Mouse (Mus musculus) gastrocnemius, adult 18-20 months (tissue): Measurements from ENCODE around the gene Cep131. TPM values are rescaled to one million over a fixed set of nuclear protein-coding genes. Genes with fewer than 3 reads are reported as not detected.

Experiments used
- DNase-seq: peaks from one replicate; pipeline ENCODE4 v3.0.0; 2021; ENCODE audit warnings: low spot score
- long read RNA-seq, 2 experiments: library from polyadenylated mRNA; stranded (forward); transcript quantifications; one replicate each; pipeline ENCODE4 v2.0.0; 2021
- total RNA-seq, 2 experiments: library from RNA; stranded (reverse); gene quantifications; 2 replicates each; pipeline ENCODE4 v1.2.3; 2021

The Cep131 gene
- total RNA-seq = 1 to 10 TPM; 6.0 to 8.4 TPM
- long read RNA-seq, experiment 1, partial matches to known transcripts = 1 of 5 reads
- long read RNA-seq, experiment 1, other reads (novel, unspliced or antisense) = 0 of 5 reads
- long read RNA-seq, experiment 2, transcript Cep131-201 (26 exons, 3,578 nt) = major isoform, 7 of 14 reads
- long read RNA-seq, experiment 2, partial matches to known transcripts = 4 of 14 reads
- long read RNA-seq, experiment 2, other reads (novel, unspliced or antisense) = 2 of 14 reads

- peak; percentile 99 for DNase-seq
Measured at GRCm38 (mm10) chr11:120086702-120087152, at the start of gene Cep131. Gene Cep131 (minus strand): TSS chr11:120086827.

GRCm38 (mm10) chr11:120136195-120136594 lies 49.6 kb upstream of the Cep131 start:
- no peak for DNase-seq

DNA sequence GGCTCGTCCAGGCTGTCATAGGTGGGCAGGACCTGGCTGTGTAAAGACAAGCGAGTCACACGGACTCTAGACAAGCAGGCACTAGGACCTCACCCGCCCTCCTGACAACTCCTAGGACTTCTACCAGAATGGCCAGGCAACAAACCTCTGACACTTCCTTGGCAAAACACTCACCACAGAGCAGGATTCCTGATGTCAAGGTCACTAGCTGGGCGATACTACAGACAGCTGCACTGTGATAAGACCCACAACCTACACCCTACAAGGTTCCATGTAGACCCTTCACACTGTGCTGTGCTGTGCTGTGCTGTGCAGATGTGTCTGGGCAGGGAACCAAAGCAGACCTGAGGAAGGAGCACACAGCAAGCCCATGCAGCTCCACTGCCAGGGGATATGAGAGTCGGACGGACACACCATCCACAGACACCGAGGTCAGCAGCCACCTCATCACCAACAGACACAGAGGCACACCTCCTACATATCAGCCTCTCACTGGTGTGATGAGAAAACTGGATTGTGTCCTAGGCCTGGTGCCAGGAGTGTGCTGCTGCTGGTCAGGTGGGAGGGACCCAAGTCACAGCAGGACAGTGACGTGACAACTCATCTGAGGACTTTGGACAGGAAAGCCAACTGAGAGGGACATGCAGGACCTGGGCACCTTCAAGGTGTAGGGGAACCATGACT lies 48.4 kb upstream of the Cep131 start:
- no peak for DNase-seq

GRCm38 (mm10) chr11:120134148-120134547 lies 47.5 kb upstream of the Cep131 start:
- DNase-seq = no peak

DNA sequence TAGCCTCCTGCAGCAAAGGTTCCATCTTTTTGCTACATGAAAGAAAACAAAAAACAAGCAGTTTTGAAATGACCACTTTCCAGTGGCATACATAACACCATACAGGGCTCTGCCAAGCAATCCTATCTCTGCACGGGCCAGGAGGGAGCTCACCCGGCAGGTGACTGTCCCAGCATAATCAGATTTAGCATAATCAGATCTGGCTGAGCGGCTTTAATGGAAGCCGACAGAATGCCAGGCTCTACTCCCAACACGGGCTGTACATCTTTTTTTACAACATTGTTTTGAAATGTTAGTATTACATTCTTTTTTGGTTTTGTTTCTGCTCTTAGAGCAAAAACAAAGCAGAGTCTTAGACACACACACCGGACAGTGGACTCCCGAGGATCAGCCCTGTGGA lies 42.7 kb upstream of the Cep131 start:
- no peak for DNase-seq

DNA sequence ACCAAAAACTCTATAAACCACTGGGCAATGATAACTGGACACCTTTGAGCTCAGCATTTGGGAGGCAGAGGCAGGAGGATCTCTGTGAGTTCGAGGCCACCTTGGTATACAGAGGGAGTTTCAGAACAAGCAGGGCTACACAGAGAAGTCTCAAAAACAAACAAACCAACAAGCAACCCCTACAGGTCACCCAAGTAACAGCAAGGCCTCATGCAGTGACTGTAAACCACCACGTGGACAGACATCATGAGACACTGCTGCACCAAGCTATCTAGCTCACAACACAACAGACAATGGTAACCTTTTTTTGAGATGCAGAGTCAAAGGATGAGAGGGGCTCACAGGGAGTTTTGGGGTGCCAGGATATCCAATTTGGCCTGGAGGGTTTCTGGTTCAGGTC lies 40.2 kb upstream of the Cep131 start:
- no peak for DNase-seq

DNA sequence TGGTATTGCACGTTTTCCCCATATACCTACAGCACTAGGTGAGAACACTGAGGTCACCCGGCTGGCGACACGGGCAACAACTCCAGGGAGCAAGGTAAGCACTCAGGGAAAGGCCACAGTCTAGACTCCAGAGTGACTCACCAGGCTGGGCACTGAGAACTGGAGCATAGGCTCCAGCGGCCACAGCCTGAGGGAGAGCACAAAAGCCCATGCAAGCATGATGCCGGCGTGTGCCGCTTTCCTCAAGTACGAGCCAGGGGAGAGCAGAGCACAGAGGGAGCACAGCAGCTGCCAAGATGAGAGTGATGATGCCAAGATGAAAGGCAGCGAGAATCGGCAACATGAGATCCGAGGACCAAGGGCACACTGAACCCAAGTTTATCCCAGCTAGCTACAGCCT lies 35.5 kb upstream of the Cep131 start:
- peak; percentile 50 for DNase-seq

DNA sequence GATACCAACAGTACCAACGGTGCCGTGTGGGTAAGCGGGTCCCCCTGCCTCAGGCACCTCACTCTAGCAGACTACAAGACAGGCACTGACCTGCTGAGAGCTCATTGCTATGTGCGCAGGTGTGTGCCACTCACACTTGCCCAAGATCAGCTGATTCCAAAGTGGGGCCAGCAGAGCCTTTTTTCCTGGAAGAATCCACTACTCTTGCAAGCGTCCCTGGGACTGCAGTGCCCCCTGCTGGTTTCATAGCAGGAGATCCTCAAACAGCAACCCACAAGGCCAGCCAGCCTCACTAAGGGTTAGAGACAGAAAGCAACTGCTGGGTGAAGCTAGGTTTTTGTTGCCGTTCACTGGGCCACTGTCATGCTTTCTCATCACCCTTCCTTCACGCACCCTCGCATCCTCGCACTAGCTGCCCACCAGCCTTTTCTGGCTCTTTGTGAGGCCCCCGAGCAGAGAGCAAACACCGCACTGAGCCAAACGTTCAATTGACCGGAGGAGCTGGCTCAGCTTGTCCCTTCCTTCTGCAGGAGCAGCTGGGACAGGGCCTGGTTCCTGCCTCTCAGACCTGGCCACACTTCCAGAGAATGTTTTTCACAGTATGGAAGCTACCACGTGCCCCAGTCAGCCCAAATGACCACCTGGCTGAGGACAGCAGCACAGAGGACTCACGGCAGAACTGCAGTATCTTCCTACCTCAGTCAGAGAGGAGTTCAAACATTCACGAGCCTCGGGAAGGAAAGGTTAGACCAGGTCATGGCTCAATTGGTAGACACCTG lies 34.2 kb upstream of the Cep131 start:
- peak; percentile 40 for DNase-seq

- no peak for DNase-seq
Measured at GRCm38 (mm10) chr11:120119936-120120541, 33.4 kb upstream of the Cep131 start.

- no peak for DNase-seq
Measured at GRCm38 (mm10) chr11:120119108-120119507, 32.5 kb upstream of the Cep131 start.

DNA sequence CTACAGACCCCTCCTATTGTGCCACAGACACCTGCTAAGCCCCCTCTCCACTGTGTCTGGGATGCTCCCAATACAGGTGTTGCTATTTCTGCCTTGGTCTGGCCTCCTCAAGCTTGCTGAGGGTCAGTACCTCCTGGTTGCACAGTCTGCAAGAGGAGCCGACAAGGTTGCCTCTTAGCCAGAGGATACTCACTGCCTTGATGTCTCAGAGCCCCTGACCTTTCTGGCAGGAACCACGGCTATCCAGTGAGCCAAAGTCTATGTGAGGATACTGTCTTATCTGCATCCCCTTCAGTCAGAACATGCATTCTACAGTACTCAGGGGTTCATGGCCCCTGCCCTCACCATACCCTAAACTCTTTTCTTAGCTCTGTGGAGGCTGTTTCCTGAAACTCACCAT lies 31.0 kb upstream of the Cep131 start:
- no peak for DNase-seq

- DNase-seq = no peak
Measured at GRCm38 (mm10) chr11:120114488-120115215, 28.0 kb upstream of the Cep131 start.

DNA sequence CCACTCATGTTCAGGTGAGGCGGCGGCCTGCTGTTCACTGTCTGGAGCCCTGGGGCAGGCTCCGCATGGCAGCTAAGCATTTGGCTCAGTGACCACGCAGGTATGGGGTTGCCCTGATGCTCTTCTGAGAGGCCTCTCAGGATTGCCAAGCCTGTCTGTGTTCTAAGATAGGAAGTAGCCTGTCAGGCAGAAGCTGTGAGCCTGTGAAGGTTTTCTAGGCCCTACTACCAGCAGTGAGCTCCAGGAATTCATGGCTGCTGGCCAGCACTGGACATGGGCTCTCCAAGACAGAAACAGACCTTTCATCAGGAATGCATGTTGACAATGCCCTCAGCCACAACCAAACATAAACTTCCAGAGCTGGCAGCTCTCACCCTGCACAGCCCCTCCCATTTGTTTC lies 25.5 kb upstream of the Cep131 start:
- no peak for DNase-seq

DNA sequence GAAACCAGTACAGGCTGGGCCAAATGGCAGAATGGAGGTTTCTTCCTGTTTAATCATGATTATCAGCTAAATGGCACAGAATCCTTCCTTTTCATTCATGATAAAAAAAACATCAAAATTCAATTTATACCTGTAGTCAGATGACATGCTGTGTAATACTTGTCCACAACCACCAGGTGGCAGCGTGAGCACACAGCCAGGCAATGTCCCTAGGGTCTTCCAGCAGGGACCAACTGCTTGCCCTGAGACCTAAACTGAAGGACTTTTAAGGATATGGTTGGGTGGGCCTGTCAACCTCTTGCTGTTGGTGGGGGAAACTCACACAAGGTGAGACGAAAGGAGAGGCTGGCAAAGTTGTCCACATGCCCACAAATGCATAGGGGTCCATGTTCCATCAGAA lies 24.4 kb upstream of the Cep131 start:
- DNase-seq = peak; percentile 52

DNA sequence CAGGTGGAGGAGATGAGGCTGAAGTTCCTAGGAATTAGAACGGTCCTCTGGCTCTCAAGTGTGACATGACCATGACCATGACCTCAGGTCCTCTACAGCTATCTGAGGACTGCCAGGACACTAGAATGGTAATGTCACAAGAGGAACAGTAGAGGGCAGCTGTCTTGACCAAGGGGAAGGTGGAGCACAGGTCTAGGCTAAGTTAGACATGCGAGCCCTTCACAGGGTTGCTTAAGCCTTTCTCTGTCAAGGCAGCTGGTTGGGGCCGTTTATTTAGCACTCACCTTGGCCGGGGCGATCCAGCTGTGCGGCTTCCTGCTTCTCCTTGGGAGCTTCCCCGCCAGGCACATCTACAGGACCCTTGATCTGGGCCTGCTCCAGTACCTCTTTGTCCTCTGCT lies 23.9 kb upstream of the Cep131 start:
- no peak for DNase-seq

DNA sequence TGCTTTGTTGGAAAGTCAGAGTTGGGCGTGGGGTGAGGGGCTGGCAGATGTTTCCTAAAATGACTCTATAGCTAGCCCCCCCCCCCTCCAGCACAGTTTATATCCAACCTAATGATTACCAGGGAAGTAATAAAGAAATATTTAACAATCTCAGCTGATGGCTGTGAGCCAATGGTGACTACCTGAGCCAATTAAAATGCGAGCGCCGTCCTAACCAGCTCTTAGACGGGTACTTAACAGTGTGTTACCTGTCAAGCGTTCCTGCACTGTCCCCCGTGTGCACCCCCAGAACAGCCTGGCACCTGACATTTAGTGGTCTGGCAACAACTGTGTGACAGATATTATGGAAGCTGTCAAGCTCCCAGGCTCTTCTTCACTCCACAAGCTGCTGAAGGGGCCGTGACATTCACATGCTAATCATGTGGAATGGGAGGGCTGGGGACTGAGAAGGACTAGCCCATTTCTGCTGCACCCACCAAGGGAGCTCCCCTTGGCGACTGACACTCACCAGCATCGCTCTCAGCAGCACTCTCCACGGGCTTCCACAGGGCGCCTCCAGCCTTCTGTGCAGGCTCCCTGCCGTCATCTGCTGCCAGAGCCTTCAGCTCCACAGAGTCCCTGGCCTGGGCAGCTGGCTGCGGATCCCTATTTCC lies 23.1 kb upstream of the Cep131 start:
- DNase-seq = no peak

DNA sequence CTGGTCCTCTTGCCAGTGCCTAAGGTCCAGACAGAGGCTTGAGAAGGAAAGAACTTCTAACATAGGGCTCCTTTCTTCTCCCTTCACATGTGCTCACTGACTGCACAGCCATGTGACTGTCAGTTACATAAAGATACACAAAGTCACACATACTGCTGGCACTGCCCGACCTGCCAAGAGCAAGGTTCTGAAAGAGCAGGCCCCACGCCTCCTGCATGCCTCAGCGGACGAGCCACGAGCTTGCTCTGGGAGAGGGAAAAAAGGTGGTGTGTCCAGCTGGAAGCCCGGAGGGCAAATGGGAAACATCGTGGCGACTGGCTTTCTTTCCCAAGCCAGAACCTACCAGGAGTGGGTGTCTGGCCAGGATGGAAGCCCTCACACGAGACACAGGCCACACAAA lies 21.2 kb upstream of the Cep131 start:
- no peak for DNase-seq

- no peak for DNase-seq
Measured at GRCm38 (mm10) chr11:120107026-120107425, 20.4 kb upstream of the Cep131 start.

GRCm38 (mm10) chr11:120103431-120103997 lies 16.9 kb upstream of the Cep131 start:
- DNase-seq = no peak

GRCm38 (mm10) chr11:120101036-120101435 lies 14.4 kb upstream of the Cep131 start:
- DNase-seq = peak; percentile 59
